Mouse (Mus musculus) heart, adult 2 months (tissue): ENCODE data around the gene Ubac2.

Experiments used
- CTCF ChIP-seq: fragments of 200-600 bp; IDR thresholded peaks from 2 replicates; pipeline ENCODE4 v1.8.1; 2022; ENCODE audit warnings: antibody characterized with exemption, mild to moderate bottlenecking, moderate library complexity
- POLR2A ChIP-seq: fragments of 200-500 bp; IDR thresholded peaks from 2 replicates; pipeline ENCODE4 v1.6.1; 2011; ENCODE audit warnings: mild to moderate bottlenecking, low read depth, low read length, control low read depth; ENCODE audit not compliant: insufficient read depth

DNA sequence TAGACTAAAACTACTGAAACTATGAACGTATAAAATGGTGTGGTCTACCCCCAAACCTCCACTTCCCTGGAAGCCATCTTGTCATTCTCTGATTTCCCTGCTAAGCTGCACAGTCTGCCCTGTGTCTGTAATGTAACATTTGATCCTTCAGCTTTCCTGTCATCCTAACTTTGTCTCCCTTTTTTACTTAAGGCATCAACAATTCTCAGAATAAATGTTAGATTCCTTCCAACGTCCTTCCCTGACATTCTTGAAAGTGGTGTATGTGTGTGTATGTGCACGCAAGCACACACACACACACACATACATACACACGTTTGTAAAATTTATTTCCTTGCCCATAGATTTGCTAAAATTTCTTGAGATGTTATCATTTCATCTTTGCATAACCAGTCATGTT lies 81.6 kb downstream of the Ubac2 start:
- TF ChIP-seq CTCF (no peak), POLR2A (no peak)
